Mouse (Mus musculus): ENCODE measurements around the gene Pafah2. TPM values are rescaled to one million over a fixed set of nuclear protein-coding genes. Genes with fewer than 3 reads are reported as not detected.

The Pafah2 gene
- total RNA-seq, 4 experiments from 2014 or later, result 6.8 to 10.7 (median 9.1) TPM

DNA sequence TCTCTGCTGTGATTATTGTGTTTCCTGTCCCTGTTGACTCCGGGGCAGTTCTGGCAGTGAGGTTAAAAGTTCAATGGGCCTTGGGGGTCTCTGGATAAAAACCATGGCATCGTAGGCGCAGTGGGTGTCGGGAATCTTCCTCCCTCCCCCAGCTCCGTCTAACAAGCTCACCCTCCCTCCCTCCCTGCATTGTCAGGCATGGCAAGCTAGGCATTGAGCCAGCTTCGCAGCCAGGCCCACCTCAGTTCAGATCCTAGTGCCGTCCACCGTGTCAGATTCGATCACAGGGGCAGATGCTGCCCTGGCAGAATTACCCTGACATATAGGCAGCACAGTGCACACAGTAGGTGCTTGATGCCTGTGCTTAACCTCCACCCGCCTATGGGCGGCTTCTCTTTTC, 25.9 kb downstream of the Pafah2 start:
- no peak for DNase-seq (ENCODE audit: low spot score)

GRCm38 (mm10) chr4:134423949-134424348, 27.8 kb downstream of the Pafah2 start:
- DNase-seq (ENCODE audit: low spot score), result no peak

GRCm38 (mm10) chr4:134425088-134425487, 29.0 kb downstream of the Pafah2 start:
- no peak for DNase-seq (ENCODE audit: low spot score)

GRCm38 (mm10) chr4:134430381-134431004, 34.4 kb downstream of the Pafah2 start:
- no peak for DNase-seq (ENCODE audit: low spot score)

GRCm38 (mm10) chr4:134432686-134433360, 36.7 kb downstream of the Pafah2 start:
- DNase-seq (ENCODE audit: low spot score), result no peak

DNA sequence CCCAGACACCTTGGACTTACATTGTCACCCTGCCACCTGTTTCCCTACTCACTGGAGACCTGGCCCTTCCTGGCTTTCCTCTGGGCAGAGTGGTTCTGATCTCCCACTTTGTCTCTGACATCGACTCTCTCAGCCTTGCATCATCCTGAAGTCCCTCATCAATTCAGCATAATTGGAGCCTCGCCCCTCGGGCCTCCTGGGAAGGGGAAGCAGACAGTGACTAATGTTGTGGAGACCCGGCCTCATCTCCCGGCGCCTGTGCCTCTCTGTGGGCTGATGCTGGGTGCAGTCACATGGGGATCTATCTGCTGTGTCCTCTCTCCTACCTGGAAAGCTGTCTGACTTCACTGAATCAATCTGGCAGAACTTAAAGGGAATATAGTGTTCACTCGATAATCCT, 40.1 kb downstream of the Pafah2 start:
- DNase-seq (ENCODE audit: low spot score), result no peak

DNA sequence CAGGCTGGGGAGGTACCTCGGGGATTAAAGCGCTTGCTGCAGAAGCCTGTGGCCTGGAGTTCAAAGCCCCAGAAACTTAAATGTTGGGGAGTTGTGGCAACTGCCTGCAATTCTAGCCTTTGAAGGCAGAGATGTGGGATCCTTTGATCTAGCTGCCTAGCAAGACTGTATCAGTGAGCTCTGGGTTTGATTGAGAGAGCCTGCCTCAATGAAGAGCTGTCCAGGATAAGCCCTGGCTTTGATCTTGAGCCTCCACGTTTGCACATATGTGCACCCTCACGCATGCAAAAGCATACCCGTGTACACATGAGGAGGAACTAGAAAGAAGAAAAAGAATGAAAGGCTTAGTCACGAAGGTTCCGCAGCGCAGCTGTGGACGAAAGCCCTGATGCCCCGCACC, 40.5 kb downstream of the Pafah2 start:
- DNase-seq (ENCODE audit: low spot score), result no peak

GRCm38 (mm10) chr4:134439119-134439518, 43.0 kb downstream of the Pafah2 start:
- no peak for DNase-seq (ENCODE audit: low spot score)

DNA sequence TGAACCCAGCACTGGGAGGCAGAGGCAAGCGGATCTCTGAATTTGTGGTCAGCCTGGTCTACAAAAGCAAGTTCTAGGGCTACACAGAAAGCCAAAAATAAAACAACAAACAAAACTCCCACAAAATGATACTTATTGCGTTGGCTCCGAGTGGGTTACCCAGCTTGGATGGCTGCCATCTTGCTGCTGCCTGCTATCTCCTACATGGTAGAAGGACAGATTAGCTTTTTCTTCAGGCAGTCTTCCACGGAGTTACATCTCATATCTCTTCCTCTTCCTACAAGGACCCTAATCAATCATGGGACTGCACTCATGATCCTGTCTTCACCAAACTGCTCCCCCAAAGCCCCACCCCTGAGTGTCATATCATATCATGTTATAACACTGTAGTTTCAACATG, 43.8 kb downstream of the Pafah2 start:
- DNase-seq (ENCODE audit: low spot score), result no peak

DNA sequence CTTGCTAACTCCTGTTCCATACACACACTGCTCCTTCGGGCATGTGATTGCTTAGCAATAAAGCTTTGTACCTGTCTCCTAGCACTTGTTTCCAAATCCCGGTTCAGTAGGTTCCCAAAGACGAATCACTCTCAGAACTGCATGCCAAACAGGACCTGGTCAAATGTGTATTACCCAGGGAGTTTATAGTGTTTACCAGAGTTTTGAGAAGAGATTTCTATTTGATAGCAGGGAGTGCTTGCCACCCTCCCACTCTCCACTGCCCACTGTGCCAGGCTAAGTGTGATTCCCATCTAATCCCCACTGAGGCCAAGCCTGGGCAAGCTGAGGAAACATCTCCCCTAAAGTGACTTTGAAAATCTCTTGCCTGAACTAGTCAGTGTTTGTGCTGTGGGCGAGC, 46.1 kb downstream of the Pafah2 start:
- DNase-seq (ENCODE audit: low spot score), result no peak

GRCm38 (mm10) chr4:134443589-134443988, 47.5 kb downstream of the Pafah2 start:
- no peak for DNase-seq (ENCODE audit: low spot score)

DNA sequence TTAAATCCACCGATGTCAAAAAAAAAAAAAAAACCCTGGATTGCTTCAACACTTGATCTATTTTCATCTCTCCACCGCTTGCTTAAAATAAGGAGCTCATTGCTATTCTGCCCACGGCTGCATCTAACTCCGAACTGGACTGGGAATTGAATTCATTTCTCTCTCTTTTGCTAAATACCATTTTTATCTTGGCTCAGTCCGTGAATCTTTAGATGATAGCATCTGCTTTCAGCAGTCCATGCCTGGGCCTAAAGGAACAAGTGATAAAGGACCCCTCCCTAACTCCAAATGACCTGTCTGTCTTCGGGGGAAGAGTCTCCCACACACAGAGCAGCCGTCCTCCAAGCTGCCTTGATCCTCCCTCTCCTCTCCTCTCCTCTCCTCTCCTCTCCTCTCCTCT, 48.8 kb downstream of the Pafah2 start:
- DNase-seq (ENCODE audit: low spot score), result no peak

DNA sequence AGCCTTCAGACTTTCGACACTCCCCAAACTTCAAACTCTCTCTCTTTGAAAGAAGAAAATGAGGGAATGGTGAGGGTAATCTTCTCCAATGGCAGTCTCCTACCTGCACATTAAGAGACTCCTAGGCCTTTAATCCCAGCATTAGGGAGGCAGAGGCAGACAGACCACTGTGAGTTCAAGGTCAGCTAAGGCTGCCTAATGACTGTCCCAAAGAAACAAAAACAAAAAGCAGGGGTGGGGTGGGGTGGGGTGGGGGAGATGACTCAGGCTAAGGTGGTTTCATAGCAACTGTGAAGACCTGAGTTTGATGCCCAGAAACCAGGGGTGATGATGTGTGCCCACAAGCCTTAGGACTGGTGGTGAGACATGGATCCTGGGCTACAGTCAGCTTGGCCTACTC, 49.4 kb downstream of the Pafah2 start:
- no peak for DNase-seq (ENCODE audit: low spot score)

DNA sequence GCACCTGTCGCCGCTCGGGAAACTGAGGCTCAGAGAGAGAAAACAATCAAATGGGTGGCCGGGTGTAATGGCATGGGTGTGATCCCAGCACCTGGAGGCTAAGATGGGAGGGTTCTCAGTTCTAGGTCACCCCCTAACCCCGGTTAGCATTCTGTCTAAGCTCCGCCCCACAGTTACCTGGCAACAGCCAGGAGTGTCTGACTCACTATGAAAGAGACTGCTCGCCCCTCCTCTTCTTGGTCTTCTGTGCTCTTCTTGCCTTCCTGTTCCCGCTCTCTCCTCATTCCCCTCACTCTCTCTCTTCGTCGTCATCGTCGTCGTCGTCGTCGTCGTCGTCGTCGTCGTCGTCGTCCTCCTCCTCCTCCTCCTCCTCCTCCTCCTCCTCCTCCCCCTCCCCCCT, 51.8 kb downstream of the Pafah2 start:
- no peak for DNase-seq (ENCODE audit: low spot score)

DNA sequence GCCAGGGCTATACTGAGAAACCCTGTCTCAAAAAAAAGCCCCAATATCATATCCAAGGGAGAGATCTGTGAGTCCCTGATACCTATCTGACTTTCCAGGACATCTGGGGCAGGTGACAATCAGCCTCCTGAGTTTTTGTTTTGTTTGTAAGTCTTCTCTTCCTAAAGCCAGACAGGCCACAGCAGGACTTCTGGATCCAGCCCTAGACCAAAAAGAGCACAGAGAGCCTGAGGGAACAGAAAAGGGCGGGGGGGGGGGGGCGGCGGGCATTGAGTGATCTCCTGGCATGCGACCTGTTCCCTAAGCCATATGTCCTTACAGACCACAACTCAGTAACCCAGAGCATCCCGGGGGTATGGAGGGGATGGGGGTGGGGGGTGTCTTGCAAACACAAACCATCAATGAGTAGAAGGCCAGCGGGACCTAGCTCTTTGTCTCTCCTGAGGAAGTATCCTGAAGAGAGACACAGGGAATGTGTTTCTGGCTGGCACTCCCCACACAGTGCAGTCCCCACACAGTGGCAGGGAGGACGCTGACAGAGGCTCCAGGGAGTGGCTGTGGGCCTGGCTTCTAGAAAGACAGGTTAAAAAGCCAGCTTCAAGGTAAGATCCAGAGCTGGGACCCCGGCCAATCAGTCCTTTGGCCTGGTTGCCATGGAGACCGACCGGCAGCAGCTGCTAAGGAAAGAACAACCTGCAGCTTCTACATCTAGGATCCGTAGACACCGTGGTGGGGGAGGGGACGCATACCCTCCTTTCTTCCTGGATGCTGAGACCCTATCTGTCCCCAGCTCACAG, 53.7 kb downstream of the Pafah2 start:
- DNase-seq (ENCODE audit: low spot score), result no peak

DNA sequence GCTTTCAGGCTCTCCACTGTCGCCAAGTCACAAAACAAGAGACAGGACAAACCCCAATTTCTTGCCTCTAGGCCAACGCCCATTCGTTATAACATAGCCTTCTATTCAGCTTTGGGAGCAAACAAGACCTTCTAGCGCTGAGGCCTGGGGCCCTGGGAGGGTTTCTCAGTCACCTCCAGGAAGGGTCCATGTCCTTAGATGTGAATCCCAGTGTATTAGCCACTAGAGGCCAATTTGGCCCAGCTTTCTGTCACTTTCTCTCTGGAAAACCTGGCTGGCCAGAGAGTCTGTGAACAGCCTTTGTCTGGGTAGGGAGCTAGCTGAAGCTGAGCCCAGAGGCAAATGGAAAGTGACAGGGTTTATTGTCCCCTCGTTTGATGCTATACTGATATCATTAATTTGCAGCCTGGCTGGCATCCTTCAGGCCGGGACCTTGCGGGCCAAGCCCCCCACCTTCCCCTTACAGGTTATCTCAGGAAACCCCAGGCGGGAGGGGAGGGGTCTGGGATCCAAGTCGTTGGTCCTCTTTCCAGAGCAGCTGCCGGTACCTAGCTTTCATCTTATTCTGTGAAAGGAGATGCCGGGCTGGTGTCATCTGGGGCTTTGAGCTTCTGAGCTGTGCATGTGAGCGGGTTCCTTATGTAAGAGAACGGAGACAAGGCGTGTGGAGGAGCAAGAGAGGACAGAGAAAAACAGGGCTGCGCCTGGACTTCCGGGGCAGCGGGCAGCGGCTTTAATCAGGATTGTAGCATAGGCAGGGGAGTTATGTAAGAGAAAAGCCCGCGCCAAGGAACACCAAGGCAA, 54.5 kb downstream of the Pafah2 start:
- DNase-seq (ENCODE audit: low spot score), result no peak

- DNase-seq (ENCODE audit: low spot score), result no peak
Observed at GRCm38 (mm10) chr4:134451484-134451883, 55.4 kb downstream of the Pafah2 start.

GRCm38 (mm10) chr4:134453619-134454400, 57.7 kb downstream of the Pafah2 start:
- DNase-seq (ENCODE audit: low spot score), result no peak

DNA sequence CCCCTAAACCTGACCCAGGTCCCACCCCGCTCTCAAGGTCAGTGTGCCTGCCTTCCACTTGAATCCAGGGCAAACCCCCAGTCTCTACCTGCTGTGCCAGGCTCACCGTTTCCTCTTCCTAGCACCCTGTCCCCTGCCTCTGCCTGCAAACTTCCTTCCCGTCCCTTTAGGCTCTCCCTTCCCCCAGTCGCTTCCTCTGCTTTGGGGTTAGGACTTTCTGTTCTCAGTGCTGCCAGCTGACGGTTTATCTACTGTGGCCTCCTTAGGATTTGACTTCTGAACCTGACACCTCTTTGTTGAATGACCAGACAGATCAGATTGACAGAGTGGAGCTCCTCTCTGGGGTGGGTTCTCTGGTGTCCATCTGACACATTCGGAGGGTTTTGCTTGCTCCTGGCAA, 59.2 kb downstream of the Pafah2 start:
- no peak for DNase-seq (ENCODE audit: low spot score)

GRCm38 (mm10) chr4:134457130-134457825, 61.2 kb downstream of the Pafah2 start:
- no peak for DNase-seq (ENCODE audit: low spot score)

DNA sequence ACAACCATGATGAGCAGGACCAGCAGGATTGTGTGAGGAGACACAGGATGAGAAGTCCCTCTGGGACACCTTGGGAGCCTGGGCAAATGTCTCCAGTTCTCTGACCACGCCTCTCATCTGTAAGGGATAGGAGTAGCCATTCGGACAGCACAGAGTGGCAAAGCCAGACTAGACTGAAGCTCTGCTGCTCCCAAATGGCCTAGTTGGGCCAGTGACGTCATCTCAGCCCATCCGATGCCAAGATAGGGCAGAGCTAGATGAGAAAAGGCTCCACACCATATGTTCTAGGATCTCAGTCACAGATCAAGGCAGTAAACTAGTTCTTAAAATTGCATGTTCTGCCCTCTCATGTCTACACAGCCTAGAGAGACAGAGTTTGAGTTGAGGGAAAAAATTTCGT, 62.7 kb downstream of the Pafah2 start:
- no peak for DNase-seq (ENCODE audit: low spot score)
